Mouse (Mus musculus) ovary, adult 18-20 months (tissue): Measurements from ENCODE around the gene Gpr143.
"Not testable (repeated sequence)": the region's sequence is repeated elsewhere in the genome, so short reads cannot be mapped to it uniquely, and the experiment has no call there.

Source experiments
- DNase-seq: peaks from one replicate; pipeline ENCODE4 v3.0.0; 2022; ENCODE audit warnings: low spot score, mixed read lengths

Gene Gpr143

DNA sequence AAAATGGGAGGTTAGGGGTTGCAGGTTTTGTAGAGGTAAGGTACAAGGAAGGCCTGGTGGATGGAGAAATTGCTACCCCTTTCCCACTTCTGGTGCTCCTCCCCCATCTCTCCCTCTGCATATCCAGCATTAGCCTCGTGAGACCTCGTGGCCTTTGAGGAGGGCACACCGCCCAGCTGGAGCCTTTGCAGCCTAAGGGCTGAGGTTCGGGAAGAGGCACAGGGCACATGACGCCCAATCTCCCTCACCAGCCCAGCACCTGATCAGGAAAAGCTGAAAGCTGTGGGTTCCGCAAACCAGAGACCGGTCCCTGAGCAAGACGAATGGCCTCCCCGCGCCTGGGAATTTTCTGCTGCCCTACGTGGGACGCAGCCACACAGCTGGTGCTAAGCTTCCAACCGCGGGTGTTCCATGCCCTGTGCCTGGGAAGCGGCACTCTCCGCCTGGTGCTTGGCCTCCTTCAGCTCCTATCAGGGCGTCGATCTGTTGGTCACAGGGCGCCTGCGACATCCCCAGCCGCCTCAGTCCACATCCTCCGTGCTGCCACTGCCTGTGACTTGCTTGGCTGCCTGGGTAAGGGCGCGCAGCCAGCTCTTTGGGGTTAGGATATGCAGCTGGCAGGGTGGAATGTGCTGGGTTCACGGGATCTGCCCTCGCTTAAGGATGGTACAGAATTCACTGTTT lies at the start of gene Gpr143:
TSS of gene Gpr143 (plus strand) at position 202 of the 684 bp plus-strand sequence.
- DNase-seq: no peak

DNA sequence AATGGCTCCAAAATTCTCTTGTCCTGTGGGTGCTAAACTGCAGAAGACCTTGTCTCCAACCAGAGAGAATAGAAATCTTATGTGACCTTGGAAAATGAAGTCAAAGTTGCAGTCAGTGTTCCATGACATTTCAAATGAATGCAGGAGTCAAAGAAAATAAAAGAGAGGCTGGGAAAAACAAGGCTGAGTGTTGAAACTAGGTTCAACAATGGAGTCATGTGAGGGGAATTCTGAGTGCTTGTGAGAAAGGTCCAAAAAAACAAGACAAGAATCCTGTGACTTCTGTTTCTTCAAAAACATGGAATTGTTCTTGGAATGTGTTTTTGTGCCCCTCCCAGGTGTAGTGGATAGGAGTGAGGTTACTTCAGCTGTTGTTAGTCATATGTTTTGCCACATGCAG lies 46.4 kb upstream of the Gpr143 start:
- DNase-seq: no peak

DNA sequence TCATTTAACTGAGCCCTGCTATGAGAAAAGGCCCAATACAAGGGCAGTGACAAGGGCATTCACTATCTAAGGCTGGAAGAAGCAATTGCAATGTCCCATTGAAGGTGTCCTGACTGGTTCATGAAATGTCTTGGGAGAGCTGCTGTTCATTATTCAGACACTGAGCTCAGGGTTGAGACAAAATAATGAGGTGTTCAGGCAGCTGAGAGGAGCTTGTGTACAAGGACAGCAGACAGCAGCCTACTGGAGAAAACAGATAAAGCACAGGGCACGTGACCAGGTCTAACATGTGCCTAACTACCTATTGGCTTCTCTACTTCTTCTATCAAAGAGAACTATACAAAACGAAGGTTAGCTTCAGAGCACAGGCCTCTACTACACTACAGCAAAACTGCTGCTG lies 43.5 kb upstream of the Gpr143 start:
- no peak for DNase-seq

DNA sequence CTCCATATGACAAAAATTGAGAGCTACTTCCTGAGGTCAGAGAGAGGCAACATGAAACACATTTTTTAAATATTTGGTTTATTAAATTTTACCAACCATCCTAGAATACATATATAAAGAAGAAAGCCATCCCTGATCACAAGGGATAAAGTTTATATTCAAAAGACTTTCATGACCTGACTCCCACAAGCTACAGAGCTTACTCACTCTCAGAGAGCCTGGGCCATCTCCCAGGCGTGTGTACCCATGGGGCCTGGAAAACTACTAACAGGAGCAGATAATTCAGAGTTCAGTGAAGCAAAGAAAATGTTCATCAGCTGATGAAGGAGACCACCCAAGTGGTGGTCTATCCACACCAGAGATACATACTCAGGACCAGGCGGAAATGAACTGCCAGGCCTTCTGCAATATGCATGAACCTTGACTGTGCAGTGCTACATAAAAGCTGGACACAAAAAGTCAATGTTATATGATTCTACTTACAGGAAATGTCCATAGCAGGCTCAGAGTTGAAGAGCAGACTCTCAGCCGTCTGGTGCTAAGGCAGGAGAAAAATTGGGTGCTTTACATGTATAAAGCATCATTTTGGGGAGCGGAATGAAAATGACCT lies 42.9 kb upstream of the Gpr143 start:
- no peak for DNase-seq

DNA sequence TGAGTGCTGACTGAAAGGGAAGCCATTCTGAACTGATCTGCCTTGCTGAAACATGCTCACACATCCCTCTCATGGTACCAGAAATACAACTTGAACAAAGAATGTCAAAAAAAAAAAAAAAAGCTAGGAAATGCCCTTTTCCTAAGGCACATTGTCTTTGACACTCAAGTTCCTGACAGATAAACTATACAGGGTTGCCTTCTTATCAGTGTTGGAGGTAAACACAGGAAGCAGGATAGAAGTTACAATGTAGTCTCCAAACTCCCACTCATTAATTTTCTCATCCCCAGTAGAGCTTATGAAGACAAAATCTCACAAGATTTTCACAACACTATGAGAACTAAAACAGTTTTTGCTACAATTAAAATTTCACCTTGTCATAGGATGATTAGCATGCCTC lies 38.1 kb upstream of the Gpr143 start:
- DNase-seq: no peak

DNA sequence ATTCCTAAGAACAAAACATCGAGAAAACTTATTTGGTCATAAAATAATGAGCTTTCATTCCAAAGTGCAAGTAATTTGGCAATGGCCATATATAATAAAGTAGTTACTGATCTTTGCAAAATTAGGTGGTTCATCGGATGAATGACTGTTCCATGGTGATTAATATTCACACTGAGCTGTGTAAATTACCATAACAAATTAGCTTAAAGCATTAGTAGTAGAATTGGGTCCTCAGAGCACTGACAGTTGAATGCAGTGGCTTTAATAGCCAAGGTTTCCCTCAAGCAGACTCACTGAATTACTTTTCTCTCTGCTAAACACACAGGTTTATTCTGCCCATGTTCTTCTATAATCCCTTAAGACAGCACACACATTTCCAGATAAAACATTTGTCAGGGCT lies 35.8 kb upstream of the Gpr143 start:
- no peak for DNase-seq

DNA sequence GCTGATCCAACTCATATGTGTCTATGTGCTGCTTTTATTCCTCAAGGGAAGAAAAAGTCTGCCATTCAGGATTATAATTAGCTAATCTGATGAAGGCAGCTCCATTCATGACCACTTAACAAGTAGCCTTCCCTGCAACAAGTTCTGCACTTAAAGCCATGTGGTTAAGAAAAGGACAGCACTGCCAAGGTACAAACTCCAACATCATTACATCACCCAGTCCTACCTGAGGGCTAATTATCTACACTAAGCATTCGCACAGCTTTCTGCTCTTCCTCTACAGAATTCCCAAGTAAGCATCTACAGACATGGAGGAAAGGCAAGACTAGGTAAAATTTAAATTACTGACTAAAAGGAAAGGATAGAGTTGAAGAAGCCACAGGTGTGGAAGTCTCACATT lies 25.9 kb upstream of the Gpr143 start:
- no peak for DNase-seq

DNA sequence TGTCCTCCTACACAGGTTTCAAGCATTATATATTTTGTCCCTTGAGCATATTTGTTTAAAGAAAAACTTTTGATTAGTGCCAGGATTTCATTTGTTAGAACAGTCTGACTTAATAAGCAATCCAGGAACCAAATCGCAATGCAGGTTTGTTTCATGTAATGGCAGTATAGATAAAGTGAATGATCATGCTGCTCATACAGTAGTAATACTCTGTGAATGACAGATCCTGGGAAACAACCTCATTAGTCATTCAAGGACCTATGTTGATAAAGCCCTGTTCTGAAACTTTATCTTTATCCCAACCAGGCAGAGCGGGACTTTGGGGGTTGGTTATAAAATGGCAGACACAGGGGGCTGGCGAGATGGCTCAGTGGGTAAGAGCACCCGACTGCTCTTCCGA lies 25.4 kb upstream of the Gpr143 start:
- DNase-seq: no peak

DNA sequence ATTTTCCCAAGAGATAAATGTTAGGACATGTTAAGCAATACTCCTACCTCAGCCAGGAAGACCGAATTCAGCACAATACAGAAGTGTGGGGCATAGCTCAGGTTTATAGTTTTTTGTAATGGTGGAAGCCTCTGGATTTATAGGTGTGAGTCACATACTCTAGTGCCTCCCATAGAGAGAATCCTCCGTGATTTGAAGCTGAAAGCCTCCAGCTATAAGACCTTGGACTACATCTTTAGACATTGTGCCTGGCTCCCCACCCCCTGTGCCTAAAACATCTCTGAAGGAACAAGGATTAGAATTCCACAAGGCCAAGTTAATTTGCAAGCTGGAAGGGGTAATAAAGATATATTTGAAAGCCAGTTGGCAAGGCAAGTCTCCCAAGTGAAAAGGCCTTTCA lies 19.3 kb upstream of the Gpr143 start:
- DNase-seq: no peak

DNA sequence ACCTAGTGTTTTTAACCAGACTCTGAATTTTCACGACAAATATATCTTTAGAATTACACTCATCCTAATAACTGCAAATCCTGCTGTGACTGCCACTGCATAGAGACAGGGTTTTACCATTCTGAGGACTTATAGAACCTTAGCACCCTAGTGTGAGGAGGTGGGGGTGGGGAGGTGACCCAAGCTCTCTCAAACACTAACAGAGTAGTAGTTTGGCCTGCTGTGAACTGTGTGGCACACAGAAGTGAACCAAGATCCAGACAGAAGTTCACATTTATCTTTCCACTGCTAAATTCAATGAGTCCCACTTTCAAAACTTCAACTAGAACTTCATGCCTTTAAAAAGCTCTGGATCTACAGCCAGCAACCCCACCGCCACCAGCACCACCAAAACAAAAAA lies 18.9 kb upstream of the Gpr143 start:
- no peak for DNase-seq

DNA sequence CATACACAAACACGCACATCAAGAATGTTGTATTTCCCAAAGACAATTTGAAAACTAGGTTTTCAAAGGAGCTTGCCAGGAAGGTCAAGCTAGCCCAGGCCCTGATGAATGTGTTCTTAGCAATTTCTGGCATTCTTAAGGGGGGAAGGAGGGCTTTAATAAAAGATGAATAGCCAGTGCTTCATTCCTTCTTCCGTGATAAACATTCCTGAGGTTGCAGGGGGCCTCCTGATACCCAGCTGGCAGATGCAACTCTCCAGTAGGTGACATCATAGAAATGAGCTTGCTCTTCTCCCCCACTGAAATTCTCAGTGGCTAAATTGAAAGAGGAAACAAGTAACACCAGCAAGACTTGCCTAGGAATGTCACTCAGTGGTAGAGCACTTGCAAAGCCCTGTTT lies 17.6 kb upstream of the Gpr143 start:
- no peak for DNase-seq

DNA sequence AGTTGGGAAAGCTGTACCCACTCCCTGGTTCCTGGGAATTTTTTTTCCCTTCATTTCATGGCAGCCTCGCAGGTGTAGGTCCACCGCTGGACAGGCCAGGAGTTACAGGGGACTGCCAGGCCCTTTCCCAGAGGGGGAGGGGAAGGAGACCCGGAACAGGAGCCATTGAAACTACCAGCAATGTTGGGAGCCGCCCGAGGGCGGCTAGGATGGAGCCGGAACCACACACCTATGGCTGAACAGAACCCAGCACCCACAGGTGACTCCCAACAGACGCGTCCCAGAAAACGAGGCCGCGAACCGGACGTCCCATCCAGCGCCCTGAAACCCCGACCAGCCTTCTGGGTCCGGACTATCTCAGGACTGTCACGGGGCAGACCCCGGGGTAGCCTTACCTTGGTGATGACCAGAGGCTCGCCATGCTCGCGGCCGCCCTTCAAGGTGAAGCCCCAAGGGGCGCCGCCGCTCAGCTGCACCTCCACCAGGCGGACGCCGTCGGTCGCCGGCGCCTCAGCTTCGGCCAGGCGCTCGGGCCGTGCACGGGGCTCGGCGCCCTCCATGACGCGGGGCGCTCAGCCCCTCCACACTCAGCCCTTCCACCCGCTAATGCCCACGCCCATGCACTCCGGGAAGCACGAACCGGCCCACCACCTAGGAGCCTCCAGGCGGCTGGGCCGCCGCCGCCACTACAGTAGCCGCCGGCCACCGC lies 12.7 kb upstream of the Gpr143 start, which contains the start of gene Shroom2:
TSS of gene Shroom2 (minus strand) at position 575 of the 709 bp plus-strand sequence.
- DNase-seq: no peak

DNA sequence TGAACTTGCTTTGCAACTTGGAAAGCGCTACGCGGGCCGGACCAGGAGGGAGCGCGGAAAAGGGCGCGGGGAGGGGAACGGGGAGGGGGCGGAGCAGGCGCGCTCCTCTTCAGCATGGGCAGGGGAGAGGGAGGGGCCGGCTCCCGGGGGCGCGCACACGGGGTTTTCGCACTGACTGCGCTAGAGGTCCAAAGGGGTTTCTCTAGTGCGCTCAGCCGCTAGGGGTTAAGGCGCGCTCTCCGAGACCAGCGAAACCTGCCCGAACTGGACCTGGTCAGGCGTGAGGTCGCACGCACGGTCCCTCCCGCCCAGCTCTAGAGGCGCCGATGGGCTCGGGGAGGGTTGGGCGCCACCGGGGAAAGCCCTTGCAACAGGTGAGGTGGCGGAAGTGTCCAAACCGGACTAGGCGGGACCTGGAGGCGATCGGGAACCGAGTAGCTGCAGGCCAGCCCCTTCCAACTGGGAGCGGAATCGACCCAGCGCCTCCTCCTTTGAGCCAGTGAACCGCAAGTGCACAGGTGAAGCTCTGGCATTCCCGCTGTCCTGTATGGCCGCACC lies 12.0 kb upstream of the Gpr143 start:
- DNase-seq: peak; percentile 61

DNA sequence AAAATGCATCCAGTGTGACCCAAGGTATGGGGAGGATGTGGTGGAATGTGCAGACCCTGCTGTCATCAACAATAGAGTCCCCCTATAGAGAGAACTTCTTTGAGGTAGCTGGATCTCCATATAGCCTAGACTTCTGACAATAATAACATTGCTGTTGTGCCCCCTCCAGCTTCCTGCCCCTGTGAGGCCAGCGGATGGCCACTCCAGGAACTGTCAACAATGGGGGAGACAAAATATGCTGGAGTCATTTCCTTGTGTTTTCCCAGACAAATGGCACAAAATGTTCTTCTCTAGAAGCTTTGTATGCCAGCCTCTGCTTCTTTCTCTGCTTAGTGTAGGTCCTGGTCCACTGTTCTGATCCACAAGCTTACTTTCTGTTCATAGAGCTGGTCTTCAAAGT lies 6.4 kb downstream of the Gpr143 start:
- no peak for DNase-seq

DNA sequence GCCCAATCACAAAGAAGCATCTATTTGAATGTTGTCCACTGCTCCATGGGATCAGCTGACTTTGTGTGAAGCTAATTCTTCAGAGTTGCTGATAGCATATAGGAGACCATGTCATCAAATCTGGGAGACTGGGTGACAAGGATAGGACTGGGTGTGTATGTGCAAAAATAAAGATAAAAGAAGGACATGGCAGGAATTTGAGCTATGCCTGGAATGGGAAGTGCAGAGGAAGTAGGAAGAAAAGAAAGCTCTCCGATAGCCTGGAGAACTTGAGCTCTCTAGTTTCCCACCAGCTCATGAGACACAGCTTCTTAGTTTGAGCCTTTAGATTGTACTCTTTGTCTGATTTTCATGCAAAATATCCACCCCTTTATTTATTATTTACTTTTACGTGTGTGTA lies 6.9 kb downstream of the Gpr143 start:
- DNase-seq: no peak

DNA sequence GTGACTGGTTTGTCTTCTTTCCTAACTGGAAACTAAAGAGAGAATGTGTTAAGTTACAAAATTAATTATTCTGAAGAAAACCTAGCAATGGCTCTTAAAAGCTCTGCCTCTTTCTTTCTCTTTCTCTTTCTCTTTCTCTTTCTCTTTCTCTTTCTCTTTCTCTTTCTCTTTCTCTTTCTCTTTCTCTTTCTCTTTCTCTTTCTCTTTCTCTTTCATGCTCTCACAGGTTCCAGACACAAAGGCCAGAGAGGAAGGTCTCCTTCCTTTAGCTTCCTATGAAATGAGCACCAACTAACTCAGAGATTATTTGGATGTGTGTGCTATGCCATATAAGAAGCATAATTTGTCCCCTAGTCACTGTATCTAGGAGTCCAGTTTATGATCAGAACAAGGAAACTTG lies 23.6 kb downstream of the Gpr143 start:
- no peak for DNase-seq

DNA sequence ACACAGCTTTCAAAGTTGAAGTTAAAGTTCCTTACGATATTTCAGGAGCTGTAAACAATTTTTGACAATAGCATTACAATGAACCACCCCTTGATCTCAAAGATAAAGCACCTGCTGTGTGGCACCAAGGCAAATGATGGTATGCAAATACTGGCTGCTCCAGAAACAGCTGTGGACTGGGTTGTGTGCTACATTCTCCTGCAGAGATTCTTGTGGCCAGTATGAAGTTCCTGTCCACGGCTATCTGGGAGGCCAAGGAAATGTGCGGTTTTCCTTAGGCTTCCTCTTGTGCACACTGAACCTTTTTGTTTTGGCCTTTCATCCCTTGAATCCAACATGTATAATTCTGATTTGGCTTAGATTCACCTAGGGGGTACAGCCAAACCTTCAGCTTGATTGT lies 31.6 kb downstream of the Gpr143 start:
- DNase-seq: no peak

DNA sequence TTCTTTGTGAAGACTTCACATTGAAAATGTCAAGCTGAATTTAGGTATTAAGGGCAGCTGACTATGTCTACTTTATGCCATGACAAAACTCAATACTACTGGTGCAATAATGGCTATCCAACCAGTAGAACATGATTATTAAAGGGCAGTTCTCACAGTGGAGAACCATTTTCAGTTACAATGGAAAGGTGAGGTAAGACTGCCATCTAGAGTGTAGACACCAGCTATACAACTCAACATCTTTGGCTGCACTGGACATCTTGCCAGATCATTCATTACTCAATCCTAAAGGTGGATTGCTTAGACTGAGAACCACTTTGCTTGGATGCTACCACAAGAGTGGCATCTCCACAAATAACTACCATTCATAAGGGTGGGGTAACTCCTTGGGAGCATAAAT lies 37.3 kb downstream of the Gpr143 start:
- DNase-seq: no peak

DNA sequence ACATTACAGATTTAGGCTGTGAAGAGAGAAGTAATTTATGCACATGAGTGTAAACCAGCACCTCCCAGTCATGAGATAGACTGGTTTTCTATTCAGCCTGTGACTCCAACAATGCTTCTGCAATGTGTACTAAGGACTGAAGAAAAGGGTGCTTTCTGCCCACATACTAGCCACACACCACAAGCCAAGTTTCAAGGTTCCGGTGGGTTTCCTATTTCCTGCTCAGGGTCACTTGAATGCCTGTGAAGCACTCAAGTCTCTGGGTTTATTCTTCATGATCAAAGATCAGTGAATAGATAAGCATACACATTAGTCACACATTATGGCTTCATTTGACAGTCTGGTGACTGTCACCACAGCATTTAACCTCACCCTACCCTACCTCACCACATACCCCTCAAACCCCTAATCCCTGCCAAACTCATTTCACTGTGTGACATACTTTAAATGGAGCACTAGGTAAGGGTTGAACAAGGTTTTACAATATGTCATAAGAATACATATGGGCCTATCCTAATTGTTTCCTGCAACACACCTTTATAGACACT lies 49.4 kb downstream of the Gpr143 start:
- not testable (repeated sequence) for DNase-seq

DNA sequence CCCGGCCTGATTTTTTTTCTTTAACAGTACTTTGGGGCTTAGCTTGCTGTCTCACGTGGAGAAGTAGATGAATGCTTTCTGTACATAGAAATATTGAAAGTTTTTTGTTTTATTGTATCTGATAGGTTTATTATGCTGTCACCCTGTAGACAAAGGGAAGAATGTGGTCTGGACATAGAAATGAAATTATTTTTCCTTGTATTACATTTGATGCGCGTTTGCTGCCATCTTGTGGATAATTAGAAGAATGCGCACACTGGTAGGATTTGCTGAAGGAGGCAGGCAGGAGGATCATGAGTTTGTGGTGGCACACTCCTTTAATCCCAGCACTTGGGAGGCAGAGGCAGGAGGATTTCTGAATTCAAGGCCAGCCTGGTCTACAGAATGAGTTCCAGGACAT lies 53.2 kb downstream of the Gpr143 start:
- not testable (repeated sequence) for DNase-seq

DNA sequence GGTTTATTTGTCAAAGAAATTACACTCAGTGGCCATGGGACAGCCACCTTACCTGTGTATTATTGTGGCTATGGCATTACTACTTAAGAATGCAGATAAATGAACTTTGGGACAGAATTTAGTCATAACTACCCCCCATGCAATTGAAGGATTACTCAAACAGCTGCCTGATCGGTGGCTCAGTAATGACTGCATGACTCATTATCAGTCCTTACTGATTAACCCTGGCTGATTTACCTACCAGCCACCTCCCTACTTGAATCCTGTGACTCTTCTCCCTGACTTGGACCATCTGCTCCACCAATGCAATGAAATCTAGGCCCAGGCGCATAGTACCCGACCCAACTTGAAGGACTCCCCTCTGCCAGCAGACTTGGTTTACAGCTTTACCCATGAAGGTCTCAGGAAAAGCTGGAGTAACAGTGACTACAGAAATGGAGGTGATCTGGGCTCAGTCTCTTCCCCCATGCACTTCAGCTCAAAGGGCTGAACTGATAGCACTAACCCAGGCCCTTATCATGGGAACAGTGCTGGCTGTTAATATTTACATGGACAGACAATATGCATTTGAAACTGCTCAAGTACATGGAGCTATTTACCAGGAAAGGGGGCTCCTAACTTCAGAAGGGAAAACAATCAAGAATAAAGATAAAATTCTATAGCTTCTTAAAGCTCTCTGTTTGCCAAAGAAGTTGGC lies 73.5 kb downstream of the Gpr143 start:
- DNase-seq: no peak
